Mouse (Mus musculus) heart, adult 8-10 months (tissue): ENCODE measurements around the gene Cadps2. TPM values are rescaled to one million over a fixed set of nuclear protein-coding genes. Genes with fewer than 3 reads are reported as not detected.

Experiments used
- DNase-seq: peaks from one replicate; pipeline ENCODE4 v3.0.0; 2022; ENCODE audit warnings: low spot score
- total RNA-seq, 4 experiments: library from RNA; stranded (reverse); gene quantifications; 2 replicates each; pipeline ENCODE4 v1.2.4; 2022

The Cadps2 gene
- total RNA-seq, 4 experiments from 2014 or later, result 1.8 to 2.3 (median 2.3) TPM

- DNase-seq, result no peak
Measured at GRCm38 (mm10) chr6:23360596-23360995, 478.6 kb downstream of the Cadps2 start.

DNA sequence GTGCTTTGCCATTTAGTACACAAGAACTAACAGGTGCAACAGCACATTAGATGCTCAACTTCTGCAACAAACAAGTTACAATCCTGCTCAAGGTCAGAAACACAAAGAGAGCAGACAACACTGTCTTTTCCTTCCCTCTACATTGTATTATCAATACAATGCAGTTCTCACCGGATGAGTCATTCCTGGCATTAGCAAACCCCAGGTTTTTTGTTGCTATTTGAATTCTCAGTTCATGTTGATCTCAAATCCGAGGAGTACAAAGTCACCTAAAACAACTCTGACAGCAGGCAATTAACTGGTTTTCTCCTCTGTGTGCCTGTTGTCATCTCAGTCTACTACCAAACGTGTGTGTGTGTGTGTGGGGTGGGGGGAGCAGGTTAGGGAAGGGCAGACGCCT, 483.1 kb downstream of the Cadps2 start:
- DNase-seq, result no peak

DNA sequence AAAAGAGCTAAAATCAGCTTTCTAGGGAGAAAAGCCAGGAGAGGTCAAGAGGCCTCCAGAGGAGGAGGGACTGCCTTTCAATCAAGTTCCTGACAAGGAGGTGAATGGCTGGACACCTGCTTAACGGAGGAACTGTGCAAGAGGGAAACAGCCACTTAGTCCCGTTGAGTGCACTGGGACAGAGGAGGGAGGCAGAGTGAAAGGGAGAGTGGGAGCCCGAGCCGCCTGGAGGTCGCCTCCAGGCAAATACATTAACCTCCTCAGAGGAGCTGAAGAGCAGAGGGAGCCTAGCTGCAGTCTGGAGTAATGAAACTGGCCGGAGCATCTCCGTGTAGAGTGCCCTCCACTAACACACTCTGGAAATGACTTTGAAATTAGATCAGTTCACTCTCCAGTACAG, 485.7 kb downstream of the Cadps2 start:
- no peak for DNase-seq

DNA sequence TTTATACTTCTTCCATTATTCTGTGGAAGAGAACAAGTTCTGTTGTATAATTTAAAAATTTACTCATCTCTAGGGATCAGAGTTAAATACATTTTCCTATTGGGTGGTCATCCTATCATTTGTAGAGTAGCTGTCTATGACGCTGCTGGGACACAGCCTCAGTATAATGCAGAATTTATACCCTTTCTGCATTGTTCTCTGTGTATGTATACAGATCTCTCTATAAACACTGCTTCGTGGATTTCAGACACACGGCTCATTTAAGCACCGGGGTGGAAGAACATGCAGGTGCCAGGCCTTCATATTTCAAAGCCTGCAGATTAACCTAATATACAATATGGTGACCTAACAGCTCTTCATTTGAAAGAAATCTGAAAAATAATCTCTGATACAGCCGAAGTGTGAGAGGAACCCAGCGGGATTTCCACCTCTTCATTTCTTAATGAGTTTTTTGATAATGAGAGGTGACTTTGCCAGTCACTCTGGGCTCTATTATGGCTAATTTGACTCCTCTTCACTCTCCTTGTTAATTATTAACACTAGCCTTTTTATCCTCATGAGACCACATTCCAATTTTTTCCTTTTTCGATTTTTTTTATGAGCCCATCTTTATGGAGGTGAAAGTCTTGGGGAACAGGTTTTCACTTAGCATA, 501.7 kb downstream of the Cadps2 start:
- DNase-seq, result no peak

DNA sequence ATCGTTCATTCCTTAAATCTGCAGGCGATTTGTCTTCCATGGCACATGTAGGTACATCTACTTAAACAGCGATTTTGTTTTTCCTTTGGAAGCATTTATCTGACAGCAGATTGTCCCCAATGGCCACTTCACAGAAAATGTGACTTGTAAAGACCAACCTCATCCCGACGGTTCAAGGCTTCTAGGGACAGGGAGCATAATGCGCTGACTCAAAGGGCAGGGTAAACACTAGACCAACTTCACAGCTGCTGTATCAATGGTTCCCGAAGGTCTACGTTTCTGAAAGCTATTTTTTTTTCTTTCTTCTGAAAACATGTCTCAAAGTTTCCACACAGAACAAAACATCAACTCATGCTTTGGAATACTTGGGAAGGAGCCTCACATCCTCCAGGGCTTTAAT, 524.3 kb downstream of the Cadps2 start:
- no peak for DNase-seq

GRCm38 (mm10) chr6:23314291-23314690, 524.9 kb downstream of the Cadps2 start:
- DNase-seq, result no peak

- DNase-seq, result no peak
Measured at GRCm38 (mm10) chr6:23306046-23306445, 533.2 kb downstream of the Cadps2 start.

GRCm38 (mm10) chr6:23298596-23298995, 540.6 kb downstream of the Cadps2 start:
- DNase-seq, result no peak

GRCm38 (mm10) chr6:23294685-23295084, 544.5 kb downstream of the Cadps2 start:
- DNase-seq, result no peak

GRCm38 (mm10) chr6:23288752-23289151, 550.5 kb downstream of the Cadps2 start:
- no peak for DNase-seq

GRCm38 (mm10) chr6:23281514-23281820, 557.8 kb downstream of the Cadps2 start:
- DNase-seq, result no peak

DNA sequence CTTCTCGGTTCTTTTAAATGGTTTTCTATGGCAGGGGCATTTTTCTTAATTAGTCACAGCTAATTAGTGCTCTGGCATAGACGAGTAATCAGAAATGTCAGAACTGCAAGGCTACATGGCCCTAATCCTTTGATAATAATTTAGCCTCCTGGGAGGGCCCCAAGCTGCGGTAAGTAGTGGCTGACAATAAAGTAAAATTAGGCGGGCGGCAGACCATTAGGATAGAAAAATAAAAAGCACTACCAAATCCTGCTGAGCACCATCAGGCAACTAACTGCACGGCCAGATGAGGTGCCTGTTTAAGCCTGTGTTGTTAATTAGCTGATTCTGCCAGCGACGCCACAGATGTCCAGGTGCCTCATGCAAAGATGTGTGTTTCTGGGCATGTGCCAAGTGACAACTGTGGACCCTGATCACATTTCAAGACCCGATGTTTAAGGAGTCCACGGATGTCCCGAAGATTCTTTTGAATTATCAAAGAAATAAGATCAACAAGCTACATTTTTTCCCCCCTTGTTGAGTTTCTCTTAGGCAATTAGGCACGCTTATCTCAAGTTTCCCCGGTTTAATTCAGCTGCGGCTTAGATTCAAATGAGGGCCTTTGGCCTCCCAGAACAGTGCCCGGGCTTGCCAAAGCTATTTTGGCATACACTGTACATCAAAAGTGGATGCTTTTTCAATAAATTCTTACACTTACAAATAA, 558.3 kb downstream of the Cadps2 start:
- DNase-seq, result no peak

GRCm38 (mm10) chr6:23273483-23273882, 565.7 kb downstream of the Cadps2 start:
- DNase-seq, result no peak

- DNase-seq, result no peak
Measured at GRCm38 (mm10) chr6:23272979-23273378, 566.2 kb downstream of the Cadps2 start.

DNA sequence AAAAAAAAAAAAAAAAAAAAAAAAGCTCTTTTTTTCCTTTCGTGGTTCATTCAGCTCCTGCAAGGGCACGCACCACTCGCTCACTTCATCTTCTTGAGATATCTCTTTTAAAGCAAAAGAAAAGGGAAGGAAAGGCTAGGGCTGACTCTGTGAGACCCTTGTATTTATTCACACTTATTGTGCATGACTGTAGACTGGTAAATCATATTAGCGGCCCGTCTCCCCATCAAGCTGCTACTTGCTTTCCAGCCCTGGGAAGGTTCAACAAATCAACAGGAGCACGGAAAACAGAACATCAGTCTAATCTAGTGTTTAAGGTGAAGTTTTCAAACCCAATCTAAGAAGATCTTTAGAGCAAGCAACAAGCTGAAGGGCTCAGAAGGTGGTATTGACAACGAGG, 566.7 kb downstream of the Cadps2 start:
- DNase-seq, result no peak

GRCm38 (mm10) chr6:23260738-23261050, 578.5 kb downstream of the Cadps2 start:
- no peak for DNase-seq

- DNase-seq, result no peak
Measured at GRCm38 (mm10) chr6:23260016-23260737, 579.0 kb downstream of the Cadps2 start.

GRCm38 (mm10) chr6:23257981-23258380, 581.2 kb downstream of the Cadps2 start:
- DNase-seq, result no peak

- no peak for DNase-seq
Measured at GRCm38 (mm10) chr6:23255161-23255560, 584.1 kb downstream of the Cadps2 start.

DNA sequence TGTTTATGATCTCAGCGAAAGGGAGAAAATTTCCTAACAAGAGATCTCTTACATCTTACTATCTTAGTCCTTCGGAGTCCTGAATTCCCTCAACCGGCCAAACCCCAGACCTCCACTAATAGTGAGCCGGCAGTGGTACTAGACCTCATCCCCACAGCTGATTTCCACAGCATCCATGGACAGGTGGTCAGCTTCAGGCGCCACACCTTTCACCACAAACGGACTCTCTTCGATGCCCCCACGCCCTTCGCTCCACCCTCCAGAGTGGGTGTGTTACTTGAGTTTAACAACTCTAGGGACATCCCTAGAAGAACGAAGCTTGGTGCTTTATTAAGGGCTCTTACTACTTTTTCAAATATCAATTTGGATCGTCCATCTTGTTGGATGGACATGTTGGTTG, 584.6 kb downstream of the Cadps2 start:
- no peak for DNase-seq

GRCm38 (mm10) chr6:23253353-23254311, 585.6 kb downstream of the Cadps2 start:
- no peak for DNase-seq
